Mouse (Mus musculus) T-helper 17 cell (primary cell): ENCODE measurements around the gene Nhlrc2.
"Not testable (repeated sequence)": the region's sequence is repeated elsewhere in the genome, so short reads cannot be mapped to it uniquely, and the experiment has no call there.

Source experiments
- in situ Hi-C, 2 experiments: fragments of 300-600 bp; cut with MboI, MseI; formaldehyde crosslinking; loops; 1 replicate in 1 of 2; 2 replicates in 1 of 2; pipeline ENCODE4 v1.15.1; 2025; ENCODE audit warnings: high pct_unique_total_duplicates in 2 of 2

Nhlrc2 gene

DNA sequence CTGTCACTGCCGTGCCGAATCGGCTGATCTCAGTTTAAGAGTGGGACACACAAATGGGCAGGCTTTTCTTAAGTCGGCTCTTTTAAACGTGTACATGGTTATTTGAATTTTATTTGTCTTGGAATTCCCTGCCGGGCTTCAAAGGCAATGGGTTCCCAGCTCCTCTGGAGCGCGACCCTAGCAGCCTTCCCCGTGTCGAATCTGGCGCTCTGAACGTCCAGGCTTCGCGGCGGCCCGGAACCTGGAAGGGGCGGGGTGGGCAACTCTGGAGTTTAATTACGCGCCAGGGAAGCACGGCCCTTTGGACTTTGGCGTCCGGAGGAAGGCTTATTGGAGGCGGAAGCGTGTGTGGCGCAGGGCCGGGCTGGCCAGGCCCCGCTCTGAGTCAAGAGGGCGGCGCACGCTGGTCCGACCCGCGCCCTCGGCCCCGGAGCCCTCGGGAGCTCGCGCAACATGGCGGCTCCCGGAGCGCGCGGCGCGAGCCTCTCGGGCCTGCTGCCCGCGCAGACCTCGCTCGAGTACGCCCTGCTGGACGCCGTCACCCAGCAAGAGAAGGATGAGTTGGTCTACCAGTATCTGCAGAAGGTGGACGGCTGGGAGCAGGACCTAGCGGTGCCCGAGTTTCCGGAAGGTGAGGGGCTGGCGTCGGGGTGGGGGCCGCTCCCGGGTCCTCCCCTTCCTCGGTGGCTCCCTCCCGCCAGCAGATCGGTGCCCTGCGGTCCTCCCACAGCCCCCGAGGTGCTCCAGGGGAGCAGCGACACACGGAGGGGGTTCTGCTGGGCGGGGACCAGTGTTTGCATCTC lies at the start of gene Nhlrc2:
Nhlrc2 (plus strand) TSS at position 32 of the 803 bp plus-strand sequence.
- in situ Hi-C loops: no loop called here

DNA sequence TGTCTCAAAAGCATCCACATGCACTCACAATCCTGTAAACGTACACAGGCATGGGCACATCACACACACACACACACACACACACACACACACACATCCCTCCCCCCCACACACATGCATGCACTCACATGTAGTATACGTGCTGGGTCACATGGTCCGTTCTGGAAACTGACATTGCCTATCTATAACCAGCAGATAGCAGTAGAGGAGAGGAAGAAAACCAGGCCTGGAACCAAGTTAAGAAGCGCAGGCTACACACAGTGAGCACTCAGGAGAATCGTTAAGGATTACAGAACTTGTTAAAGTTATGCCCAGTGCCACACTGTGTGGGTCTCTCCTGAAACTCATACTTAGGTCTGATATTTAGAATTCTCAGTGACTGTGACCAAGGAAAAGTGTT lies 45.0 kb upstream of the Nhlrc2 start:
- in situ Hi-C loops: not testable (repeated sequence)

DNA sequence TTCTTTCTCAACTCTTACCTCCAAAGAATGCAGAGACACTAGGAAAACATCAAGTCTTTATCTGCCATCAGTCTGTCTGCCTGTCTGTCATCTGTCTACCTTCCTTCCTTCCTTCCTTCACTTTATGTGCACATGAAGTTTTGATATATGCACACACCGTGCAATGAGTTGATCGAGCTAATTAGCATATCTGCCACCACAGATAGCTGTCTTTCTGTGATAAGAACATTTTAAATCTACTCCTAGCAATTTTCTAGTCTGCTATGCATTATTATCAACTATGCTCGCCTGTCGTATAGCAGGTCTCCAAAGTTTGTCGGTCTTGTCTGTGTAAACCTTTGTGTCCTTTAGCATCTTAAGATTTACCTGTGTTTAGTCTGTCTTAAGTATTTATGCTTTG lies 44.5 kb upstream of the Nhlrc2 start:
- in situ Hi-C loops: not testable (repeated sequence)

GRCm38 (mm10) chr19:56511207-56511606 lies 36.9 kb upstream of the Nhlrc2 start:
- in situ Hi-C loops: not testable (repeated sequence)

DNA sequence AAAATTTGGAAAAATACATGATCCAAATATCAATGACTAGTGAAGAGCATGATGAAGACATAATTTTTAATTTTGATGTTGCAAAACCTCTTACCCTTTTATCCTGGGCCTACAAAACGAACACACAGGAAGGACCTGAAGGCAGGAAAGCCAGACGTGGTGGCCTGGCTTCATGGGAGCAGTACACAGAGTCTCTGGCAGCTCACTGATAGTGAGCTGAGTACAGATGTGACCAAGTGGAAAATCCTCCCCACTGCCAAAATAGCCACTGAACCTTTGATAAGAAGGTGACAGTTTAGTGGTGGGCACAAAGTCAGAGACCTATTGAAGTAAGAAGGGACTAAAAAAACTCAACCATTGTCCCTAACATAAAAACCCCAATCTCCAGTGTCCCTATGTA lies 34.5 kb upstream of the Nhlrc2 start:
- in situ Hi-C loops: not testable (repeated sequence)

GRCm38 (mm10) chr19:56519408-56519807 lies 28.7 kb upstream of the Nhlrc2 start:
- in situ Hi-C loops: not testable (repeated sequence)

DNA sequence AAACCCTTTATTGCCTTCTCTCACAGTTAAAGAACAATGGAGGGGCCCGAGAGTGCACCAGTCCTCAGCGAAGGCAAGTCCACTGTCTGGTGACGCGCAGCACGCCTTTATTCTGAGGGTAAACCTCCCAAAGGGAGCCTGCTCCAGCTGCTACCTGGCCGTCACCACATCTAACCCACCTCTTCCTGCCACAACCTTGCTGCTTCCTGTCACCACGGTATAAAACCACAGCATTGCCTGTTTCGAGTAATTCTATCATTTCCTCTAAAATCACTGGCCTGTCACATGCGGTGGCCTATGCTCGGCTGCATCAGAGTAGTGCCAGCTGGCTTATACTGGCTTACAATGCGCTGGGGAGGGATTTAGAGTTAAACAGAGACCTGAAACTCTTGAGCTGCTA lies 17.5 kb upstream of the Nhlrc2 start:
- in situ Hi-C loops: not testable (repeated sequence)

GRCm38 (mm10) chr19:56531251-56531650 lies 16.8 kb upstream of the Nhlrc2 start:
- in situ Hi-C loops: no loop called here

GRCm38 (mm10) chr19:56533291-56534071 lies 14.6 kb upstream of the Nhlrc2 start:
- in situ Hi-C loops: no loop called here

- in situ Hi-C loops: no loop called here
Observed at GRCm38 (mm10) chr19:56534337-56534736, 13.7 kb upstream of the Nhlrc2 start.

- in situ Hi-C loops: no loop called here
Observed at GRCm38 (mm10) chr19:56535064-56535463, 13.0 kb upstream of the Nhlrc2 start.

DNA sequence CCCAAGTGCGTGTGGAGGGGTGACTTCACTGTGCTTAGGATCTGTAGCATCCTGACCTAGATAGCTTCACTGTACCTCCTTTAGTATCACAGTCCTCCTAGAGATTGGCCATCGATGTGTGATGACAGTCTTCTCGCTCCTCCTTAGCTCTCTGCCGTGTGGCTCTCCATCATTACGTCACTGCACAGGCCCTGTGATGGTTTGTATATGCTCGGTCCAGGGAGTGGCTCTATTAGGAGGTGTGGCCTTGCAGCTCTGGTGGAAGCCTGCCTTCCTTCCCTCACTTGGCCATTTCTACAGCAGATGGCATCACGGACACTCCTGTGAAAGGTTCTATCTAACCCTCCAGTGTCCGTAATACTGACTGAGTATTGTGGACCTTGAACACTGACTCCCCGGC lies 12.3 kb upstream of the Nhlrc2 start:
- in situ Hi-C loops: no loop called here

- in situ Hi-C loops: loop anchor here in 1 of 2 experiments (5.0 kb wide), 1 partner anchor 106 kb away; no protein-coding TSS in a partner anchor
Observed at GRCm38 (mm10) chr19:56543320-56543719, 4.7 kb upstream of the Nhlrc2 start.

DNA sequence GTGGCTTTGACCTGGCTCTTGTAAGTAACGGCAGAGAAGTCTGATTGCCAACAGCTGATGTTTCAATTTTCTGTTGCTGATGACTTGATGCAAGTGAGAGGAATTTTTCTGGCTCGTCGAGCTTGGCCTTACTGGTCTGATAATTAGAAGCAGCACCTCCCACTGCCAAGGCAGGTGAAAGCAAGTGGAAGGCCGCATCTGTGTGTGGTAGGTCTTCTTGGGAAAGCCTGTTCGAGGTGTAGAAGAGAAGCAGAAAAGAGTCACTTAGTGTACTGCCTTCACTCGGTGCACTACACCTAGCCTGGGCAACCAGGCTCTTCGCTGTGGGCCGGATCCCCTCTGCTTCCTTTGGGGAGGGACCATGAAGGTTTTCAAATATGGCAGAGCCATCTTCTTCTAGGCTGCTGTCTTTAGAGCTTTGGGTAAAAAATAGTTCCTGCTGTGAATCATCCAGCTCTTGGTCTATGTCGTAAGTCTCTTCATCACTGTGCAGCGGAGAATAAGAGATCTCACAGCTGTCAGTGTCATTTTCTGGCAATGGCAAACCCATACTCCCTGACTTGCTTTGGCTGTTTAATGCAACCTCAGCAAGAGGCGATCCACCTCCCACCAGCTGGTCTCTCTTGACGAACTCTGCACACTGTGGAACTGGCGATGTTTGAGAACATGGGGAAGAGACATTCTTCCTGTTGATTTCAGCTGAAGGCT lies 3.2 kb upstream of the Nhlrc2 start:
- in situ Hi-C loops: loop anchor here in 1 of 2 experiments (5.0 kb wide), 1 partner anchor 108 kb away; no protein-coding TSS in a partner anchor

- in situ Hi-C loops: no loop called here
Observed at GRCm38 (mm10) chr19:56546031-56546430, 2.0 kb upstream of the Nhlrc2 start.

DNA sequence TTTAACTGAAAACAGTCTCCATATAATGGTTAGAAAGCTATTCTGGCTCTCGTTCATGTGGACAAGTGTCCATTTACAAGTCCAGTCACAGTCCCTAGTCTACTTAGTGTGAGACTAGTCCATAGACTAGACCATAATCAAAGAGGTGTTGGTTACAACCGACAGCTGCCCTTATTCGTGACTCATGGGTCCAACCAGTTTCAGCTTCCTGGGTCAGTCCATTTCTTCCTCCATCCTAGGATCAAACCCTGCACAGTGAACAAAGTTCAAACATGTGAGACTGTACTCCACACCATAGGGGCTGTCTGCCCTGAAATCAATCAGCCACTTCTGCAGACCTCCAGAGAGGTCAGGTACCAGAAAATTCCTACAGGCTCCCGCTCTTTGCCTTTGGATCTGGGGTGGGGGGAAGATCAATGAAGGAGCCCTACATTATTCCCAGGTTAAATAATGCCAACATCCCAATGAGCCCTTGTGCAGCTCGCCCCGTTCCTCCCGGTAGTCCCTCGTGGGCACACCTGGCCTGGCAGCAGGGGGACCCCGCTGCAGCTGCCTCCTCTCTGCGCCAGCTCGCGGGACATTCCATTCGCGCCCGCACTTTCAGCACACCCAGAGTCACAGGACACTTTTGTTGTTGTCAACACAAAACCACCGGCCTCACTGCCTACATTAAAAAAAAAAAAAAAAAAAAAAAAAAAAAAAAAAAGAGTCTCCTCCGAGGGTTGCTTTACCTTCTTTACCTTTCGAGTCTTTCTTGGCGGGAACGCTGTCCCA lies 418 bp upstream of the Nhlrc2 start, which contains the start of gene Dclre1a:
Dclre1a (minus strand) TSS at position 767 of the 774 bp plus-strand sequence.
- in situ Hi-C loops: no loop called here

- in situ Hi-C loops: no loop called here
Observed at GRCm38 (mm10) chr19:56549033-56549680, 1.1 kb downstream of the Nhlrc2 start.

GRCm38 (mm10) chr19:56553177-56553576 lies 5.1 kb downstream of the Nhlrc2 start:
- in situ Hi-C loops: no loop called here

- in situ Hi-C loops: no loop called here
Observed at GRCm38 (mm10) chr19:56555972-56556371, 7.9 kb downstream of the Nhlrc2 start.

- in situ Hi-C loops: no loop called here
Observed at GRCm38 (mm10) chr19:56562433-56563138, 14.5 kb downstream of the Nhlrc2 start.
